Mouse (Mus musculus) thymus, postnatal 36 days (tissue): ENCODE measurements around the gene Actr1b.

ENCODE experiments used
- DNase-seq, 2 experiments: peaks; one replicate each; pipeline ENCODE4 v3.0.0; 2022; ENCODE audit warnings: mixed read lengths in 2 of 2

Actr1b gene

DNA sequence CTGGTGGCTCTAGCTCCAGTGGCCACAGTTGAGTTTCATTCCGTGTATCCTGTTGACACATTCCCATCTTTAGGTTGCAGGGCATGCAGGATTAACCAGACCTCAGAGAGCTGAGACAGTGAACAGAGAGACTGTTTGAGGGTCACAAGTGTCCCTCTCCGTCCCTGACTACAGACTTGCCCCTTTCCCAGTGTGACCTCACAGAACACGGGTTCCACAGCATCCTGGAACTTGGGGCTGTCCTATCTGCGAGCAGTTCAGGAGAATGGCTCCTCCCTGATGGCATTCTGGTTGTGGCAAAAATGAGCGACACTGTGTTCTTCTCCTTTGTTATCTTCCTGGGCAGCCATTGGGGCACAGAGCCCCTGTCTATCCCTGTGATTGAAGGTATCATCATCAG is at the start of gene Actr1b:
Gene Actr1b (minus strand): TSS at position 112 of the 400 bp plus-strand sequence.
- no peak for DNase-seq

DNA sequence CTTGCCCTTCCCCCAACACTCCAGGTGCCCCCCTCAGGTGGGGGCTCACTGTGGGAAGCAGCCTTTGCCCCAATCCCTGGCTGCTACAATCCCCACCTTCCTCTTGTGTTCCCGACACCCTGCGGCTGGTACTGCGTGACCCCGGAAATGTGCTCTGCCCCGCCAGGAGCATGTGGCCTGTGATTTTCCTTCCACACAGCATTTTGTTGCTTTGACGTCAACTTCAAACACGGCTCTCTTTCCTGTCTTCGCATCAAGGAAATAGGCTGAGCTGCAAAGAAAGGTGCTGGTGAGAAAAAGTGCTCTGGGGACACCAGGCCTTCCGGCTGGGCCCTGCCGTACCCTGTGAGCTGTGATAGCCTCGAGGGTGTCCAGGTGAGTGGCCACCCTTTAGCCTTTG is 47.3 kb upstream of the Actr1b start, which contains the start of gene Zap70:
Gene Zap70 (plus strand): TSS at position 231 of the 400 bp plus-strand sequence.
- peak; percentile 75 to 83 for DNase-seq

- peak in 1 of 2 experiments; percentile 7 for DNase-seq
Observed at GRCm38 (mm10) chr1:36761061-36761460, 46.8 kb upstream of the Actr1b start.

- DNase-seq = peak in 1 of 2 experiments; percentile 30
Observed at GRCm38 (mm10) chr1:36760401-36760800, 46.2 kb upstream of the Actr1b start.

- no peak for DNase-seq
Observed at GRCm38 (mm10) chr1:36759076-36759475, 44.9 kb upstream of the Actr1b start.

DNA sequence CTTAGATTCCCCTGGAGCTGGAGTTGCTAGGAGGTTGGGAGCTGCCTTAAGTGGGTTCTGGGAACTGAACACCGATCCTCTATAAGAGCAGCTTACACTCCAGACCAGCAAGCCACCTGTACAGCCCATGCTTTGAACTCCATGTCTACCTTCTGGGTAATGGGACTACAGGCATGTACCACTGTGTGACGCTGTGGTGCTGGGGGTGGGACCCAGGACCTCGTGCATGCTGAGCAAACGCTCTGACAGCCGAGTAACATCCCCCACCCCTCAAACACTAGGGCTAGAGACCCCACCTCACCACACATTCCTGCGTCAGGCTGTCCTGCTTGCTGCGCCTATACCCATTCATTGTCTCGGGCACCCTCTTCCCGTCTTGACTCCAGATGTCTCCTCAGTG is 44.3 kb upstream of the Actr1b start:
- DNase-seq = no peak

GRCm38 (mm10) chr1:36753932-36754675 is 39.9 kb upstream of the Actr1b start:
- DNase-seq = no peak

GRCm38 (mm10) chr1:36746452-36746851 is 32.2 kb upstream of the Actr1b start:
- DNase-seq = peak; percentile 46 to 52

DNA sequence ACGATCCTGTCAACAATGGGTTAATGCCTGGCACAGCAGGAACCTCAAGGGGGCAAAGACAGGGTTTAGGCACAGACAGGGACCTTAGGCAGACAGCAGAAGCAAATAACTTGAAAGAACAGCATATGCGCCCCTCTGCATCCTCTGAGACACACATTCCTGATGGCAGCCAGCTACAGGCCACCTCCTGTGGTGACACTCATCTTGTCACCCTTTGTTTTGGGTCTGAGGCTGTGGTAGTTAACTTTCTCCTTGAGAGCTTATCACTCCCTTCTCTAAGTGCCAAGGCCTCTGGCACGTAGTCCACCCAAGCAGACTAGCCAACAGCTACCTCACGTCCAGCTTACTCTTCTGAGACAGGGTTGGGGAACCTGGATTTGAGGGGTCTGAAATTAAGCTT is 31.4 kb upstream of the Actr1b start:
- no peak for DNase-seq

DNA sequence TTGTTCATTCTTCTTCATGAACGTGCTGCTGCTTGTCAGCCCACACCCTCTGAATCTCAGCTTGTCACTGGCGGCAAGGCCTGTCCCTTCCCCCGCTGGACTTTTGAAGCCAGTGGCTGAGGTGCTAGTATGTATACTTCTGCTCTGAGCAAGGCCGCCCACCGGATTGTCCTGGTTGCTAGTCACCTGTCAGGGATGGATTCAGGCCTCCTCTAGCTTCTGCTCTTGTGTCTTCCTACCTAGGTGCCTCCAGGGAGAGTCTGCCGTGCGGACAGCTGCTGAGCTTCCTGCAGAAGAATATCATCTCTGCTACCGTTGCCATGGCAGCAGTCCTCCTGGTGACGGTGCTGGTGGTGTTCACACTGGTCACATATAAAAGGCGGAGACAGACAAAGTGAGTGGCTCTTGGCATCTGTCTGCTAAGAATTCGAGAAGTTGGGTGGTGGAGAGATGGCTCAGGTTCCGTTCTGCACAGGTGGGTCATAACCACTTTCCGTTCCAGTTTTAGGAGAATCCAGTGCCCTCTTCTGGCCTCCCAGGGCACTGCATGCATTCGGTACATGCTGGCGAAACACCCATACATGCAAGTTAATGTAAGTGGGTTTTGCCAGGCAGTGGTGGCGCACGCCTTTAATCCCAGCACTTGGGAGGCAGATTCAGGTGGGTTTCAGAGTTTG is 30.2 kb upstream of the Actr1b start:
- peak; percentile 82 to 86 for DNase-seq

GRCm38 (mm10) chr1:36743046-36743445 is 28.8 kb upstream of the Actr1b start:
- DNase-seq = no peak

DNA sequence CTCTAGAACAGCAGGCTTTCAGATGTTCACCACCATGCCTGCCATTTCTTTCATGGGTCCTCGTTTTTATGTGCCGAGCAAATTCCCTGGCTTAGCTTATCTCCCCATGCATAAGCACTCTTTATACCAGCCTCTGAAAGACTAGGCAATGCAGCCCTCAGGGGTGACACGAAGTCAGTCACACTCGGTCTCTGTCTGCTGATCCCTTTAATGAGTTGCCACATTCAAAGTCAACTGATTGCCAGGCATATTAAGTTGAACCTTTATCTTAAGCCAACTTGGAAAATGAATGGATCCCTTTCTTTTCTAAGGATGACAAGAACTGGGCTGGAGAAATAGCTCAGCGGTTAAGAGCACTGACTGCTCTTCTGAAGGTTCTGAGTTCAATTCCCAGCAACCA is 25.0 kb upstream of the Actr1b start:
- DNase-seq = no peak

- peak; percentile 77 to 83 for DNase-seq
Observed at GRCm38 (mm10) chr1:36737300-36737699, 23.1 kb upstream of the Actr1b start.

DNA sequence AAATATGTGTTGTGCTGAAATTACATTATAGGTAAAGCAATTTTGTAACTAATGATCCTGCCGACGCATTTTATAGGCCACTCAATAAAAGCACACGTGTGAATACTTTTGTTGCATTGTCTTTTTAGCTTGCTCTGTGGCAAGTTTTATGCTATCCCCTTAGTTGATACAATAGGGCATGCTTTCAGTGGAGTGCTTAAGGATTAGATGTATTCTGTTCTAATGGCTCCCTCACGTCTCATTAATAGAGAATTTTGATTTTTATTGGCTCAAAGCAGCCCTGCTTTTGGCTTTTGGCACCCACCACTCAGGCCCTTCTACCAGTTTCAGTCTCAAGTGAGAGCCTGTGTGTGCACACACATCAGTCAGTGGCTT is 9.8 kb upstream of the Actr1b start:
- no peak for DNase-seq

- DNase-seq = peak in 1 of 2 experiments; percentile 33
Observed at GRCm38 (mm10) chr1:36723146-36724056, 9.2 kb upstream of the Actr1b start.

- no peak for DNase-seq
Observed at GRCm38 (mm10) chr1:36718786-36719185, 4.6 kb upstream of the Actr1b start.

GRCm38 (mm10) chr1:36711104-36711503 is 3.1 kb downstream of the Actr1b start:
- no peak for DNase-seq

DNA sequence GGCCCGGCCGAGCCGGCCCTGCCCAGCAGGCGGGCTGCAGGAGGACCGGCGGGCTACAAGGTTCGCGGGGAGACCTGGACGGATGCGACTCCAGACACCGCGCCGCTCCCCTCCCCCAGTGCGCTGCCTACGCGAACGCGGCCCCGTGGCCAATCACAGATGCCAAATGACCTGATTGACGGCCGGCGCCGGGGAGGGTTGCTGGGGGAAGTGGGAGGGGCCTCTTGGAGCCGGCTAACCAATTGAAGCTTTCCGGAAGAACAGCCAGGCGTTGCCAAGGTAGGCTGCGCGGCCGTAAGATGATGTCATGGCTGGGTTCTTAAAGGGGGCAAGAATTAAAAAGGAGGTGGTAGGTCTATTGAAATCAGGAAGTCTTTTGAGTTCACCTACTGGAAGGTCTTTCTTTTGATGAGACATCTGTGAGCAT is 4.4 kb downstream of the Actr1b start, which contains the start of gene 4933424G06Rik:
Gene 4933424G06Rik (plus strand): TSS at position 296 of the 427 bp plus-strand sequence.
- peak; percentile 98 to 99 for DNase-seq

- peak; percentile 56 to 59 for DNase-seq
Observed at GRCm38 (mm10) chr1:36709055-36709853, 5.0 kb downstream of the Actr1b start.

GRCm38 (mm10) chr1:36708626-36709025 is 5.6 kb downstream of the Actr1b start:
- DNase-seq = no peak

DNA sequence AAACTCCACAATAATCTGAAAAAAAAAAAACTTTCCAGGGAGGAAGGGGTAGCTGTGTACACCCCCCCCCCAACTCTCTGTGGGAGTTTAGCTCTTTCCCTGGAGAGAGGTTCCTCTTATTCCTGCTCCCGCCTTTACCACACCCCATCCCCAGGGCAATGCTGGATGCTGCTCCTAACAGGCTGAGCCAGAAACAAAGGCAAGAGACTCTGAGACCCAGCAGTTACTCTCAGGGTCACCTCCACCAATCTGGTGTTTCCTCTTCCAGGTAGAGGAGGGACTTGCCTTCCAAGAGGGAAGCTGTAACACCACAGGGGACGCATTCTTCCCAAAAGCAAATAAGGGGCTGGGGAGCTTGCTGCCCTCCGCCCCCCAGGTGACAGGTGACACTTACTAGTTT is 6.4 kb downstream of the Actr1b start:
- no peak for DNase-seq

DNA sequence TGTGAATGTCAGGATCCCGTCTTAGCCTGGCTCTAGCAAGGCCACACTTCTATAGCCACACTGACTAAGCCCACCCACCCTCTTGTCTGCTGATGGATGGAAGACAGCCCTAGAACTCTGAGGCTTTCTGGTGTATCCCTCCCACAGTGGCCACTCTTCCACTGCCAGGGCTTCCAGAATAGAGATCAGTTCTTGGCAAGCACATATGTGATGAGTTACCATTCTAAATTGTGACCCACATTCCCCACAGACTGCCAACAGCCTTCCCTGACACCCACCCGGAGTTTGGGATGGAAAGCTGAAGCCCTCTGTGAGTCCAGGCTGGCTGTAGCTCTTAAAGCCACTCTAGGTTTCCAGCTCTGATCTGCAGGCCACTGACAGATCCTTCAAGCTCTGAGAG is 7.1 kb downstream of the Actr1b start:
- DNase-seq = no peak
